Mouse (Mus musculus): ENCODE results near the gene Jtb. TPM values are rescaled to one million over a fixed set of nuclear protein-coding genes. Genes with fewer than 3 reads are reported as not detected.

Jtb gene
- polyA plus RNA-seq (2015; fragmentation: Nextera tagmentation; extraction: Ambion mirVana) = 148 and 154 TPM in 2 replicates

- Histone ChIP-seq H3K9ac (replicated peaks; ENCODE audit: low read depth) (peak within 1 kb of the TSS; percentile 82), H3K9me3 (ENCODE audit: low read length) (no peaks in the 10 kb centered on the region), H3K4me3 (ENCODE audit: low read depth, low read length) (peak within 1 kb of the TSS; percentile 75), H3K36me3 (ENCODE audit: insufficient read depth, low read length) (0 out of 2 replicates have a peak, but pooled peaks cover 13% of the 10 kb centered on the region), H3K27ac (ENCODE audit: low read length) (peak within 1 kb of the TSS; percentile 88), H3K27me3 (replicated peaks; ENCODE audit: insufficient read depth, low read length) (no peaks in the 10 kb centered on the region), H3K4me2 (replicated peaks; ENCODE audit: low read depth, low read length) (peak within 1 kb of the TSS; percentile 90), H3K4me1 (ENCODE audit: insufficient read depth, low read depth, low read length) (peaks cover 2% of the 10 kb centered on the region; the same call in 1 of the 2 replicates)
- ATAC-seq (peak; percentile 99), DNase-seq (ENCODE audit: low spot score) (peak; percentile 98)
- WGBS = under 1% methylated on average over 61 of the region's 61 CpGs
- TF ChIP-seq CTCF (IDR thresholded peaks at IDR 0.05) (peak; percentile 33), EP300 (IDR thresholded peaks at IDR 0.05) (no peak)
Measured at GRCm38 (mm10) chr3:90231507-90232333, at the start of gene Jtb. TSS of gene Jtb (plus strand) at chr3:90231597.

- WGBS = 50% methylated on average over 3 of the region's 3 CpGs
- no peak overlapping the region for H3K4me3 ChIP-seq (ENCODE audit: low read depth, low read length)
- H3K27ac ChIP-seq (ENCODE audit: low read length) = no peak overlapping the region
- TF ChIP-seq EP300 (IDR thresholded peaks at IDR 0.05) (no peak), CTCF (IDR thresholded peaks at IDR 0.05) (no peak)
- H3K4me1 ChIP-seq (ENCODE audit: insufficient read depth, low read depth, low read length) = no peaks in the 10 kb centered on the region
- ATAC-seq = no peak
- no peak overlapping the region for H3K9ac ChIP-seq (replicated peaks; ENCODE audit: low read depth)
- no peaks in the 10 kb centered on the region for H3K9me3 ChIP-seq (ENCODE audit: low read length)
- H3K4me2 ChIP-seq (replicated peaks; ENCODE audit: low read depth, low read length) = no peak overlapping the region
- H3K36me3 ChIP-seq (ENCODE audit: insufficient read depth, low read length) = no peaks in the 10 kb centered on the region
- H3K27me3 ChIP-seq (replicated peaks; ENCODE audit: insufficient read depth, low read length) = no peaks in the 10 kb centered on the region
- DNase-seq (ENCODE audit: low spot score) = peak; percentile 17
Measured at GRCm38 (mm10) chr3:90183581-90183980, 47.8 kb upstream of the Jtb start.

GRCm38 (mm10) chr3:90190859-90191510 lies 40.4 kb upstream of the Jtb start:
- no peak for TF ChIP-seq EP300 (IDR thresholded peaks at IDR 0.05)
- Histone ChIP-seq H3K27me3 (replicated peaks; ENCODE audit: insufficient read depth, low read length) (no peaks in the 10 kb centered on the region), H3K4me3 (ENCODE audit: low read depth, low read length) (no peak overlapping the region), H3K27ac (ENCODE audit: low read length) (no peak overlapping the region), H3K4me1 (ENCODE audit: insufficient read depth, low read depth, low read length) (no peaks in the 10 kb centered on the region), H3K9me3 (ENCODE audit: low read length) (no peaks in the 10 kb centered on the region), H3K36me3 (ENCODE audit: insufficient read depth, low read length) (no peaks in the 10 kb centered on the region), H3K9ac (replicated peaks; ENCODE audit: low read depth) (no peak overlapping the region), H3K4me2 (replicated peaks; ENCODE audit: low read depth, low read length) (no peak overlapping the region)
- WGBS = 62% methylated on average over 11 of the region's 11 CpGs
- ATAC-seq (no peak), DNase-seq (ENCODE audit: low spot score) (no peak)

DNA sequence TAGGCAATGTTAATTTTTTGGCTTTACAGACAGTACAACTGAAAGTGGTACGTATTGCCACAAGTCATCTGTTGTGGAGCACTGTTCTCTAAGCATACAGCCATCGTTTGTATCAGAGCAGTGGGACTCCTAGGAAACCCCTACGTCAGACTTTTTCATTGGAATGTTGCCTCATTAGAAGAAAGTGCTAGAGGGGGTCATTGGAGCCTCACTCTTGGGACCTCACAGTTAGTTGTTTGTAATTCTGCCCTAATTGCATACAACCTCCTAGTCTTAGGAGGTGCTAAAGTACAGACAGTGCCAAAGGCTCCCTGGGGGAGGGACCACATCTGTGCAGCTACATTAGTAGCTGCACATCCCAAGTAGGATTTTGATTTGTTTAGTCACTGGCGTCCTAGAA lies 36.6 kb upstream of the Jtb start:
- no peaks in the 10 kb centered on the region for H3K36me3 ChIP-seq (ENCODE audit: insufficient read depth, low read length)
- H3K9me3 ChIP-seq (ENCODE audit: low read length) = no peaks in the 10 kb centered on the region
- H3K9ac ChIP-seq (replicated peaks; ENCODE audit: low read depth) = no peak overlapping the region
- H3K4me3 ChIP-seq (ENCODE audit: low read depth, low read length) = no peak overlapping the region
- no peaks in the 10 kb centered on the region for H3K27me3 ChIP-seq (replicated peaks; ENCODE audit: insufficient read depth, low read length)
- TF ChIP-seq EP300 (IDR thresholded peaks at IDR 0.05) (no peak), CTCF (IDR thresholded peaks at IDR 0.05) (no peak)
- H3K4me2 ChIP-seq (replicated peaks; ENCODE audit: low read depth, low read length) = no peak overlapping the region
- H3K27ac ChIP-seq (ENCODE audit: low read length) = no peak overlapping the region
- no peaks in the 10 kb centered on the region for H3K4me1 ChIP-seq (ENCODE audit: insufficient read depth, low read depth, low read length)
- ATAC-seq (no peak), DNase-seq (ENCODE audit: low spot score) (no peak)
- WGBS = 49% methylated on average over 4 of the region's 4 CpGs

DNA sequence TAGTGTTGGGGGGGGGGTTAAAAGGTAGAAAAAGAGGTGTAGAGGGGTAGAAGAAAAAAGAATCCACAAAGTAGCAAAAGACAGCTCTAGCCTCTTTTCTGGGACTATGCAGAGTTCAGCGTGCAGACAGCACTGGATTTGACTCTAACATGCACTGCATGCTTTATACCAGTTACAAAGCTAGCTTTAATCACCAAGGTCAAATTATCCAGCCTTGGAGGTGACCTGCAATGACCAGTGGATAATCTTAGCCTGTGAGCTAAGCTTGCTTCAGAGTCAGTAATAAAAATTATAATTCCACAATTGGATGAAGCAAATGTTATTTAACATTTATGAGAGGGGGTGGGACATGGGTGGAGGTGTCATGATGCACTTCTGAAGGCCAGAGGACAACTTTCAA lies 35.8 kb upstream of the Jtb start:
- 77% methylated on average over 1 of the region's 1 CpGs for WGBS
- Histone ChIP-seq H3K4me2 (replicated peaks; ENCODE audit: low read depth, low read length) (no peak overlapping the region), H3K36me3 (ENCODE audit: insufficient read depth, low read length) (no peaks in the 10 kb centered on the region), H3K9ac (replicated peaks; ENCODE audit: low read depth) (no peak overlapping the region), H3K4me3 (ENCODE audit: low read depth, low read length) (no peak overlapping the region), H3K4me1 (ENCODE audit: insufficient read depth, low read depth, low read length) (no peaks in the 10 kb centered on the region), H3K27ac (ENCODE audit: low read length) (no peak overlapping the region), H3K9me3 (ENCODE audit: low read length) (no peaks in the 10 kb centered on the region), H3K27me3 (replicated peaks; ENCODE audit: insufficient read depth, low read length) (no peaks in the 10 kb centered on the region)
- no peak for ATAC-seq
- TF ChIP-seq EP300 (IDR thresholded peaks at IDR 0.05) (no peak), CTCF (IDR thresholded peaks at IDR 0.05) (no peak)
- no peak for DNase-seq (ENCODE audit: low spot score)

- 78% methylated on average over 1 of the region's 1 CpGs for WGBS
- ATAC-seq = no peak
- no peak overlapping the region for H3K27ac ChIP-seq (ENCODE audit: low read length)
Measured at GRCm38 (mm10) chr3:90197548-90197947, 33.8 kb upstream of the Jtb start.

More at GRCm38 (mm10) chr3:90197548-90197947, 33.8 kb upstream of the Jtb start:
- Histone ChIP-seq H3K27me3 (replicated peaks; ENCODE audit: insufficient read depth, low read length) (no peaks in the 10 kb centered on the region), H3K36me3 (ENCODE audit: insufficient read depth, low read length) (no peaks in the 10 kb centered on the region), H3K4me1 (ENCODE audit: insufficient read depth, low read depth, low read length) (no peaks in the 10 kb centered on the region), H3K4me3 (ENCODE audit: low read depth, low read length) (no peak overlapping the region), H3K9me3 (ENCODE audit: low read length) (no peaks in the 10 kb centered on the region), H3K9ac (replicated peaks; ENCODE audit: low read depth) (no peak overlapping the region), H3K4me2 (replicated peaks; ENCODE audit: low read depth, low read length) (no peak overlapping the region)
- no peak for DNase-seq (ENCODE audit: low spot score)
- no peak for TF ChIP-seq CTCF (IDR thresholded peaks at IDR 0.05)
